Mouse (Mus musculus) limb, embryonic 14.5 days (tissue): ENCODE measurements around the gene Sapcd1. TPM values are rescaled to one million over a fixed set of nuclear protein-coding genes. Genes with fewer than 3 reads are reported as not detected.

ENCODE experiments used
- ATAC-seq: fragments of 200-750 bp; cut with Nextera tagmentation; 2 replicates; pipeline ENCODE4 v1.8.0; 2017; ENCODE audit warnings: low read depth, moderate number of reproducible peaks, moderate TSS enrichment; ENCODE audit not compliant: low FRiP score
- DNase-seq: peaks from one replicate; pipeline ENCODE4 v3.0.0-alpha.2; 2015; ENCODE audit warnings: low spot score
- H3K27ac ChIP-seq: fragments of 300-500 bp; sonication (generic); replicated peaks from 2 replicates; pipeline ENCODE4 v1.5.1; 2014; ENCODE audit warnings: low read depth, mild to moderate bottlenecking, low read length, moderate library complexity, mixed read lengths
- H3K27me3 ChIP-seq: fragments of 300-500 bp; sonication (generic); 2 replicates; pipeline ENCODE4 v1.6.1; 2014; ENCODE audit warnings: low read length, mixed read lengths; ENCODE audit not compliant: control insufficient read depth, insufficient read depth
- H3K36me3 ChIP-seq: fragments of 300-500 bp; sonication (generic); 2 replicates; pipeline ENCODE4 v1.6.1; 2014; ENCODE audit warnings: mild to moderate bottlenecking, low read length, moderate library complexity, mixed read lengths; ENCODE audit not compliant: control insufficient read depth, insufficient read depth
- H3K4me1 ChIP-seq: fragments of 300-500 bp; sonication (generic); 2 replicates; pipeline ENCODE4 v1.6.1; 2014; ENCODE audit warnings: antibody characterized with exemption, low read length, mixed read lengths; ENCODE audit not compliant: control insufficient read depth, insufficient read depth
- H3K4me2 ChIP-seq: fragments of 300-500 bp; sonication (generic); replicated peaks from 2 replicates; pipeline ENCODE4 v1.6.1; 2014; ENCODE audit warnings: low read depth, mild to moderate bottlenecking, low read length, moderate library complexity; ENCODE audit not compliant: severe bottlenecking
- H3K4me3 ChIP-seq: fragments of 300-500 bp; sonication (generic); replicated peaks from 2 replicates; pipeline ENCODE4 v1.5.1; 2014; ENCODE audit warnings: low read length
- H3K9ac ChIP-seq: fragments of 300-500 bp; sonication (generic); 2 replicates; pipeline ENCODE4 v1.6.1; 2014; ENCODE audit warnings: mild to moderate bottlenecking, low read depth, low read length, moderate library complexity; ENCODE audit not compliant: severe bottlenecking
- H3K9me3 ChIP-seq: fragments of 300-500 bp; sonication (generic); 2 replicates; pipeline ENCODE4 v1.6.1; 2016; ENCODE audit warnings: low read length; ENCODE audit not compliant: control insufficient read depth
- POLR2A ChIP-seq: fragments of 200-500 bp; IDR thresholded peaks from 2 replicates; pipeline ENCODE4 v1.8.0; 2012; ENCODE audit warnings: inconsistent platforms, mild to moderate bottlenecking, moderate library complexity, borderline replicate concordance; ENCODE audit not compliant: insufficient read depth, insufficient read length; ENCODE audit errors: extremely low read depth
- WGBS: fragments of 180-500 bp; shearing (Covaris S2); extraction: QIAGEN DNeasy Blood & Tissue Kit; methylation state at CpG from one replicate; pipeline ENCODE4 v1.1.7; 2014; 5-methylcytosine and 5-hydroxymethylcytosine counted together
- polyA plus RNA-seq, 2 experiments: library from polyadenylated mRNA; depleted of rRNA in 1 of 2; stranded (reverse) in 1 of 2; unstranded in 1 of 2; fragments of >200 nt; fragmentation: Nextera tagmentation in 1 of 2; extraction: Ambion mirVana in 1 of 2; gene quantifications; 2 replicates each; pipeline versions ENCODE4 v1.2.1 to v1.2.3; 2012 to 2014

Gene Sapcd1
- polyA plus RNA-seq (2012; rRNA removed) (12.0 and 15.2 TPM in 2 replicates), polyA plus RNA-seq (2014; fragmentation: Nextera tagmentation; extraction: Ambion mirVana) (12.5 and 13.7 TPM in 2 replicates)

DNA sequence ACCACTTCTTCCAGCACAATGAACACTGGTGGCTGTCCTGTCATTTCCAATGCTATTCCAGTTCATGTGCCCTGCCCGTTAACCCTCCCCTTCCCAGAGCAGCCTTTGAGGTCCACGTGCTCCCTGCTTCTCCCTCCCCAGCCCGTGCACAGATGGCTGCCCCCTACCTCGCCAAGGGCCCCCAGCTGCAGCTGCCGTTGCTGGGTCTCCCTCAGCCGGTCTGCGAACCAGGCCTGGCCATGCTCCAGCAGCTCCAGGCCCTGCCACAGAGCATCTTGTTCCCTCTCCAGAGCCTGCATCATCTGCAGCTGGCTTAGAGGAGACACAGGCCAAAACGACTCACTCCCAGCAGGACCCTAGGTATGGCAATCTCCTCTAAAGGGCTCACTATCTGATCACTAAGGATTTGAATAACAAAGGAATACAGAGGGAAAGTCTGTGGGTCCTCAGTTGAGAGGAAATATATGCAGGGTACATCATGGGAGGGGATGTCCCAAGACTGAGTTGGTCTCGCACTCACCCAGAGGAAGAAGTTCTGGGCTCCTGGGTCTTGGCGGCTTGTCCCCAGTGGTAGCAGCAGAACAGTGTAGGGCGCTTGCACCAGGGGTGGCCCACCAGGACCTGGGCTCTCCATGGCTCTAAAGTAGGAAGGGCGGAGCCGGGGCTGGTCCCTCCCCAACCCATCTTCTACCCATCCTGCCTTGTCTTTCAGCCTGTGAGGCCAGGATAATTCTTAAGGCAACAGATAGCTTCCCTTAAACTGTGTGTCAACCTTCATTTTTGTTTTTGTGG is at the start of gene Sapcd1:
Gene Sapcd1 (minus strand): TSS at position 740 of the 792 bp plus-strand sequence.
- DNase-seq (peak; percentile 73), ATAC-seq (peak; percentile 77)
- Histone ChIP-seq H3K9me3 (no peaks in the 10 kb centered on the region), H3K4me2 (peak within 1 kb of the TSS; percentile 8; the same call in 1 of the 2 replicates), H3K27me3 (no peaks in the 10 kb centered on the region), H3K9ac (0 out of 2 replicates have a peak within 1 kb of the TSS, but pooled peaks have one; percentile 34), H3K27ac (peak within 1 kb of the TSS; percentile 61), H3K4me3 (peak within 1 kb of the TSS; percentile 7), H3K4me1 (peaks cover 13% of the 10 kb centered on the region; the same call in 1 of the 2 replicates), H3K36me3 (no peaks in the 10 kb centered on the region)
- TF ChIP-seq POLR2A = no peak
- 34% methylated on average over 13 of the region's 13 CpGs for WGBS

DNA sequence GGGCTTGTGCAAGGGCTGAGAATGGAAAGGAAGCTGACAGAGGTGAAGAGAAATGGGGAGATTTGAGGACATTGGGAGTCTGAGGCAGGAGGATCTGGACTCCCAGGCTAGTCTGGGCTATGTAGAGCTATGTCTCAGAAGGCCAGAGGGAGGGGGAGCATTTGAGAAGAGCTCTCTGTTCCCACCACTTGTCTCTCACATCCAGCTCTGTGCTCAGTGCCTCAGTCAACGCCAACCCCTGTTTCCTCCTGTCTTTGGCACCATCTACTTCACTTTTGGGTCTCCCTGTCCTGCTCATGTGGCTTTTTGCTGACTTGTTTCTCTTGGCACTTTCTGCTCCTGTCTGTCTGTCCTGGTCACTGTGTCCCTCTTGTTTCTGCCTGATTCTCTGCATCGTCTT is 49.5 kb upstream of the Sapcd1 start:
- no peak overlapping the region for H3K27ac ChIP-seq
- 30% methylated on average over 2 of the region's 2 CpGs for WGBS

DNA sequence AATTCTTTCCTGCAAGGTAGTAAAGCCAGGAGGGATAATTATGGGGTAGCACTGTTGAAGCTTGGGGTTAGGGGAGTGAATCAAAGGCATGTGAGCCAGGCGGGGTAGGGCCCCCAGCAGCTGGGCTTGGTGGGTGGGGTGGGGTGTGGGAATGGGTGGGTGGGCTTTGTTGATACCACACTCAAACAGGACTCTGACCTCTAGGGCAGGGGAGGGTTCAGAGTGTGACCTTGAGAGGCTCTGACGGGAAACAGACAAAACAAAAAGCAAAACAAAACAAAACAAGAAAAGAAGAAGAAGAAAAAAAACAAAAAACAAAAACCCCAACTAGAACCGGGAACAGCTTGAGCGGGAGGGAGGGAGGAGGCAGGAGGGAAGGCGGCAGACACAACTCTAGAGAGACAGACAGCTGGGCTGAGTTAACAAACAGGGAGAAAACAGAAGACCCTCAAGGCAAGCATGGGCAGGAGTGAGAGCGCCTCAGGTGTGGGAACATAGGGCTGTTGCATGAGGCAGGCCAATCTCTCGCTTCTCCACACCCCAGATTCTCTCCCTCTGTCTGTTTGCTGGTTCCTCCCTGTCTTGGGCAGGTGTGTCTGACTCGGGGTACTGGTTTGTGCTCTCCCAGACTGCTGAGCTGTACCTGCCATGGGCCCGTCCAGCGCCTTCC is 48.8 kb upstream of the Sapcd1 start, which contains the start of gene Ly6g6e:
Gene Ly6g6e (plus strand): TSS at position 396 of the 670 bp plus-strand sequence.
- WGBS = 20% methylated on average over 10 of the region's 10 CpGs
- Histone ChIP-seq H3K4me2 (no peak within 1 kb of the TSS), H3K9me3 (no peaks in the 10 kb centered on the region), H3K36me3 (no peaks in the 10 kb centered on the region), H3K27ac (no peak within 1 kb of the TSS), H3K9ac (0 out of 2 replicates have a peak within 1 kb of the TSS, but pooled peaks have one; percentile 18), H3K4me3 (no peak within 1 kb of the TSS), H3K27me3 (no peaks in the 10 kb centered on the region), H3K4me1 (peaks cover 8% of the 10 kb centered on the region; the same call in 1 of the 2 replicates)
- no peak for TF ChIP-seq POLR2A
- no peak for DNase-seq
- no peak for ATAC-seq

More for the DNA sequence above, 49.5 kb upstream of the Sapcd1 start:
- Histone ChIP-seq H3K9ac (no peak overlapping the region), H3K9me3 (no peaks in the 10 kb centered on the region), H3K4me1 (peaks cover 8% of the 10 kb centered on the region; the same call in 1 of the 2 replicates), H3K27me3 (no peaks in the 10 kb centered on the region), H3K4me3 (no peak overlapping the region), H3K4me2 (no peak overlapping the region), H3K36me3 (no peaks in the 10 kb centered on the region)
- no peak for TF ChIP-seq POLR2A
- DNase-seq (no peak), ATAC-seq (no peak)

DNA sequence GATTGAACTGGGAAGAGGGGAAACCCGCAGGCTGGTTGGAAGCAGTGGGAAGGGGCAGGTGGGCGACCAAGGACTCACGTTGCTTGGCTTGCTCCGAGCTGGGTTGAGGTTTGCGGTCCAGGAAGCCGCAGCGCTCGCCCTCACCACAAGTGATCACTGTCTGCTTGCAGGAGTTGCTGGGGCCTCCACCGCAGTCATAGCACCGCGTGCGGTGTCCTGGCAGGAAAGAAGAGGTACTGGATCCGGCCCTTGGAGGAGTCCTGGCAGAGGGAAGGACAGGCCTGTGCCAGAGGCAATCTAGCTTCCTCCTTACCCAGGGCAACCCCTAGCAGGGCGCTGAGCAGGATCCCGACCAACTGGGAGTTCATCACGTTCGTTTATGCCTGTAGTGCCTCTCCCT is 46.3 kb upstream of the Sapcd1 start:
- no peaks in the 10 kb centered on the region for H3K27me3 ChIP-seq
- TF ChIP-seq POLR2A = no peak
- peaks cover 8% of the 10 kb centered on the region; the same call in 1 of the 2 replicates for H3K4me1 ChIP-seq
- ATAC-seq (no peak), DNase-seq (no peak)
- H3K4me2 ChIP-seq = no peak overlapping the region
- H3K36me3 ChIP-seq = no peaks in the 10 kb centered on the region
- WGBS = 24% methylated on average over 17 of the region's 17 CpGs
- 0 out of 2 replicates have a peak overlapping the region, but pooled peaks have one; percentile 12 for H3K9ac ChIP-seq
- no peak overlapping the region for H3K27ac ChIP-seq
- H3K4me3 ChIP-seq = no peak overlapping the region
- no peaks in the 10 kb centered on the region for H3K9me3 ChIP-seq

DNA sequence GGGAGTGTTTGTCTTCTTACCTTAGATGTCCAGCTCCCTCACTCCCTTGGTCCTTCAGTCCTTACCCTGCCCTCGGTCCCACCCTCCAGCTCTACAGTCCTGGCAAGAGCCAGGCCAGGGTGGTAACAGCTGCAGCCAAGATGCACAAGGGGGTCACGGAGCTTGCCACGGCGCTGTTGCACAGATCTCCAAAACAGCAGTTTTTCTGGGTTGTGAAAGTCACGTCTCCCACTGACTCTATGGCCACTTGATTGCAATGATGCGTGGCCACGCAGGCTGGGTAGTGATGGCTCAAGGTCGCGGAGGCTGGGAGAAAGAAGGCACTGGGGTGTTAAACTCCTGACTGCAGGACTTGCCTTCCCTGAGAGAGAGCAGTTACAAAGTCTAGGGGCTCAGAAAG is 43.6 kb upstream of the Sapcd1 start:
- Histone ChIP-seq H3K9me3 (no peaks in the 10 kb centered on the region), H3K9ac (no peak overlapping the region), H3K4me2 (no peak overlapping the region), H3K4me3 (no peak overlapping the region), H3K27me3 (peaks cover 7% of the 10 kb centered on the region), H3K36me3 (no peaks in the 10 kb centered on the region), H3K4me1 (peaks cover 3% of the 10 kb centered on the region; the same call in 1 of the 2 replicates), H3K27ac (no peak overlapping the region)
- DNase-seq (no peak), ATAC-seq (no peak)
- WGBS = 71% methylated on average over 9 of the region's 9 CpGs
- TF ChIP-seq POLR2A = no peak
